Mouse (Mus musculus) ES-E14 (cell line): Measurements from ENCODE around the gene Igsf21.

Experiments used
- CHD2 ChIP-seq: IDR thresholded peaks from 2 replicates; pipeline ENCODE4 v1.6.1; 2014; ENCODE audit warnings: mild to moderate bottlenecking, low read depth, low read length, inconsistent platforms
- HCFC1 ChIP-seq: IDR thresholded peaks from 2 replicates; pipeline ENCODE4 v1.6.1; 2012; ENCODE audit warnings: low read length, inconsistent platforms, borderline replicate concordance; ENCODE audit not compliant: insufficient read depth
- MAFK ChIP-seq: IDR thresholded peaks from 2 replicates; pipeline ENCODE4 v1.6.1; 2014; ENCODE audit warnings: mild to moderate bottlenecking, low read depth, low read length, inconsistent platforms; ENCODE audit not compliant: insufficient read depth
- ZC3H11A ChIP-seq: IDR thresholded peaks from 2 replicates; pipeline ENCODE4 v1.6.1; 2012; ENCODE audit warnings: low read depth, mild to moderate bottlenecking, inconsistent platforms, low read length, borderline replicate concordance
- ZNF384 ChIP-seq: IDR thresholded peaks from 2 replicates; pipeline ENCODE4 v1.6.1; 2012; ENCODE audit warnings: low read depth, low read length, inconsistent platforms

DNA sequence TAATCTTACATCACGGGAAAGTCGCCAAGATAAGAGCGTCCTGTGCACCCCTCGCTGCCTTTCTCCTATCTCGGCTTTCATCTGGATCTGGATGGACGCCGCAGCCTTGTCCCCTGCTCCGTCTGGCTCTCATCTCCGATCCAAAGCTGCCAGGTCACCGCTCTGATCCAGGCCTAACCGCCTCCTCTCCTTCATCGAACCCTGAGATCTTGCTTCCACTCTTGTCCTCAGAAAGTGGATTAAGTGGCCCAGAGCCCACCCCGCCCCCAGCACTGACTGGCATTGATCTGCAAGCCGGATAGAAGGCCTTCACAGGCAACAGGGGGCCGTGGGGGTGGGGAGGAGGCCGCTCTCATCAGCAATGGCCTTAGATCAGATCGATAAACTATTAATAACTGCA lies 175.5 kb downstream of the Igsf21 start:
- TF ChIP-seq HCFC1 (no peak), CHD2 (no peak), ZNF384 (no peak), MAFK (no peak), ZC3H11A (no peak)
